23 mouse cellular contexts compared by ENCODE assay signal in the genomic region with DNA sequence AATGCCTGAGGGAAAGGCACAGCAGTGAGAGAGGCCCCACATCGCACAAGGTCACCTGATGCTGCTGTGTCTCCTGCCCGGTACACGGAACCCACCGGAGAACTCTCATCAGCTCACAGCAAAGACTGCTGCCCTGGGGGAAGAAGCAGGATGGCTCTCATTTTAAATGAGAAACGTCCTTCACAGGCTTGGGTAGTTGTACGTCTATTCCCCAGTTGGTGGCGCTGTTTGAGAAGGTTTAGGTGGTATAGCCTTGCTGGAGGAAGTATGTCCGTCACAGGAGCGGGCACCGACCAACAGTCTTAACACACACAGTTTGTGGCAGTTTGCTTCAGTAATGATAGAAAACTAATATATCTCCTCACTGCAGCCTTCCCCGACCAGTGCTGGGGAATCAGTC.
DNase-seq lines count a peak whose midpoint lies in the region; ATAC-seq and TF ChIP-seq lines count a peak whose summit lies in the region.
"Had no signal": no experiment of that assay in that cellular context is flagged by ENCODE, and none has a peak within 500 bp of the region (broad histone marks: within the 10 kb centered on the region; RNA-seq: fewer than 3 reads in every experiment).

No protein-coding gene starts in this region.

- H3K4me3 ChIP-seq in layer of hippocampus, adult 2 months: no peak overlapping the region
- H3K4me3 ChIP-seq in neural tube, embryonic 15.5 days (replicated peaks): no peak overlapping the region
- H3K4me3 ChIP-seq: erythroblast, embryonic 14.5 days; gastrocnemius, adult 2 months; liver, embryonic 15.5 days; neural tube, embryonic 13.5 days; stomach, embryonic 15.5 days had no signal

- WGBS in neural tube, embryonic 15.5 days: 96% methylated on average over 11 of the region's 11 CpGs

- no peaks in the 10 kb centered on the region for H3K27me3 ChIP-seq in neural tube, embryonic 15.5 days (replicated peaks)
- H3K27me3 ChIP-seq: liver, embryonic 15.5 days; neural tube, embryonic 13.5 days; stomach, embryonic 15.5 days had no signal

- peak; percentile 40 for TF ChIP-seq CTCF in layer of hippocampus, adult 2 months (conservative IDR thresholded peaks at IDR 0.05)

- DNase-seq in CD4-positive, CD25-positive, alpha-beta regulatory T cell, adult 2 months (ENCODE audit: low read depth, low spot score): peak; percentile 11
- DNase-seq in layer of hippocampus, adult 2 months (ENCODE audit: low spot score in 2 of 2): no peak
- no peak for DNase-seq in layer of hippocampus, adult 8-10 months (ENCODE audit: low spot score in 2 of 2)
- DNase-seq in 416B (ENCODE audit: low read depth) (peak; percentile 26), ZHBTc4 (ENCODE audit: low read depth, low spot score) (peak; percentile 57)
- no peak for DNase-seq in gastrocnemius, postnatal 10 days
- DNase-seq: adrenal gland, postnatal 10 days; cerebellum, adult 2 months; gastrocnemius, adult 2 months; heart, postnatal 10 days; kidney, adult 9 months; layer of hippocampus, postnatal 36 days; left cerebral cortex, postnatal 4 days; right cerebral cortex, postnatal 14 days; thymus, postnatal 36 days had no signal

- H3K4me2 ChIP-seq in neural tube, embryonic 15.5 days: no peak overlapping the region
- H3K4me2 ChIP-seq: hindbrain, embryonic 14.5 days; liver, embryonic 15.5 days; neural tube, embryonic 13.5 days; stomach, embryonic 15.5 days had no signal

- no peaks in the 10 kb centered on the region for H3K36me3 ChIP-seq in neural tube, embryonic 15.5 days
- H3K36me3 ChIP-seq: neural tube, embryonic 13.5 days; stomach, embryonic 15.5 days had no signal

- ATAC-seq in CD4-positive, CD25-positive, alpha-beta regulatory T cell, adult 4 months: no peak
- no peak for ATAC-seq in neural tube, embryonic 15.5 days (ENCODE audit: low FRiP score)
- ATAC-seq: forebrain, embryonic 16.5 days had no signal

- no peak overlapping the region for H3K27ac ChIP-seq in layer of hippocampus, adult 2 months
- H3K27ac ChIP-seq in neural tube, embryonic 15.5 days (replicated peaks): no peak overlapping the region
- H3K27ac ChIP-seq: gastrocnemius, adult 2 months; hindbrain, embryonic 14.5 days; liver, embryonic 15.5 days; neural tube, embryonic 13.5 days; stomach, embryonic 15.5 days had no signal

- H3K4me1 ChIP-seq in neural tube, embryonic 15.5 days: peaks cover 7% of the 10 kb centered on the region
- H3K4me1 ChIP-seq: liver, embryonic 15.5 days; stomach, embryonic 15.5 days had no signal

- no peaks in the 10 kb centered on the region for H3K9me3 ChIP-seq in neural tube, embryonic 15.5 days (replicated peaks)
- H3K9me3 ChIP-seq: neural tube, embryonic 13.5 days; stomach, embryonic 15.5 days had no signal

- H3K9ac ChIP-seq in neural tube, embryonic 15.5 days (replicated peaks): no peak overlapping the region
- H3K9ac ChIP-seq: hindbrain, embryonic 14.5 days; liver, embryonic 15.5 days; neural tube, embryonic 13.5 days; stomach, embryonic 15.5 days had no signal

Comparison
In these comparisons a context has a peak if more than half of its experiments do, and no peak if none do; other contexts are left out.
1. DNase-seq: peak in CD4-positive, CD25-positive, alpha-beta regulatory T cell, adult 2 months (single experiment), 416B (single experiment) and ZHBTc4 (single experiment); none in layer of hippocampus, adult 2 months (0 of 2), layer of hippocampus, adult 8-10 months (0 of 2) and gastrocnemius, postnatal 10 days (single experiment).